Mouse (Mus musculus) erythroid progenitor cell, adult 5-6 weeks (primary cell): ENCODE data around the gene Mrpl17. TPM values are rescaled to one million over a fixed set of nuclear protein-coding genes. Genes with fewer than 3 reads are reported as not detected.
"Not testable (repeated sequence)": the region's sequence is repeated elsewhere in the genome, so short reads cannot be mapped to it uniquely, and the experiment has no call there.

Experiments
- ATAC-seq: replicated peaks from 2 replicates; pipeline ENCODE4 v1.8.0; 2016; ENCODE audit warnings: moderate number of reproducible peaks, mild to moderate bottlenecking, moderate TSS enrichment, inconsistent platforms; ENCODE audit not compliant: poor library complexity, low FRiP score, severe bottlenecking
- total RNA-seq, 2 experiments: library from RNA; stranded (forward) in 1 of 2; stranded (reverse) in 1 of 2; fragments of 150-400 nt in 1 of 2; fragments of 186-747, 209-891 nt in 1 of 2; gene quantifications; 2 replicates each; pipeline versions ENCODE4 v1.2.3 to v1.2.4; 2015 to 2017; ENCODE audit warnings: low replicate concordance in 2 of 2

The Mrpl17 gene
- total RNA-seq (2015; ENCODE audit: low replicate concordance) (27.8 and 38.1 TPM in 2 replicates), total RNA-seq (2017; ENCODE audit: low replicate concordance) (15.9 and 28.3 TPM in 2 replicates)

DNA sequence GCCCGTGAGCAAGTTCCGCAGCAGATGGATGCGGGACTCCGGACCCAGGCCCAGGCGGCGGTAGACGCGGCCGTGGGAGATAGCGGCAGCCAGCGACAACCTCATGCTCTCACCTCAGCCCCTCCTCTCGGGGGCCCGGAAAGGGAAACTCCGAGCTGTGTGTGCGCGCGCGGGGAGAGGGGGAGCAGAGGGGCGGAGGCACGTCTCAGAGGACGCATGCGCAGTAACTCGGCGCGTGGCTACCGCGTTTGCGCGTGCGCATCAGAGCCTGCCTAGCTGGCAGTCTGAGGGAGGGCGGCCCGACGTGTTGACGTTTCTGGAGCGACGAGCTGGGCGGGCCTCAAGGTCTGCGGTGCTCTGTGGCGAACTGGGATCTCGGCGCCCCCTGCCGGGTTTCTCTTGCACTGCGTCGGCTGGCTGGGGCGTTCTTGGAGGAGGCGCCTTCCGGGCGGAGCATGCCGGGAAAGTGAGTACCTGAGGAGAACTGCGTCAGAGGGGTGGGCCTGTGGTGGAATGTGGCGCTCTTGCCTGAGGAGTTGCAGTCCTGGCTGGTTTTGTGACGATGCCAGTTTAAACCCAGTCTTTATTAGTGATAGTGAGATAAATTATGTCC lies at the start of gene Mrpl17:
Mrpl17 (minus strand) TSS at position 223 of the 613 bp plus-strand sequence.
- peak; percentile 94 for ATAC-seq

DNA sequence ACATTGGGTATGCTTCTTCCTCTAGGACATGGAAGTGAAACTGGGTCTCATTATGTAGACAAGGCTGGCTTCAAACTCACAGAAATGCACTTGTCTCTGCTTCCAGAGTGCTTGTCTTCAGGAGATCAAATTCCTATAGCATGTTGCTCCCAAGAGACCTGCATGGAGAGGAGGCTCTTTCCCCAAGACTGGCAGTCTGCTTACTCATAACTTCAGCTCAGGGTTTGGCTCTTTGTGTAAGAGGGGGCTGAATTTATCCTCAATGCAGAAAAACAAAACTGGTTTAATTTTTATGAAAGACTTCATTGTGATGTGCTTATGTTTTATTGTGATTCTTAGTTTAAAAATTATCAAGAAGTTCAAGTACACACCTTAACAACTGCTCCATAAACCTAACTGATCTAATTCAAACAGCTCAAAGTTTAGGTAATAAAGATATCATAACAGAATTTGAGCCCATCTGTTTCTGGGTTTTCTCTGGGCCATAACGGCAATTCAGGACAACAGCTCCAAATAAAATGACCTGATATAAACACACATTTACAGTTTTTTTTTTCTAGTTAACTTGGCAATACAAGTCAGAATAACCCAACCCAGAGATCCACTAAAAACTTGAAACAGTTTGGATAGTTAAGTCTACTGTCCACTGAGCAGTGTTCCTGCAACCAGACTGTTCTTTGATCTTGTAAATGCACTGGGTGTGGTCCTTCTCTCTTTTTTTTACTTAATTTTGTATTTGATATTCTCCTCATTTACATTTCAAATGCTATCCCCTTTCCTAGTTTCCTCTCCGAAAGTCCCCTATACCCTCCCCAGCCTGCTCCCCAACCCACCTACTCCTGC lies 45.0 kb upstream of the Mrpl17 start:
- ATAC-seq = not testable (repeated sequence)

DNA sequence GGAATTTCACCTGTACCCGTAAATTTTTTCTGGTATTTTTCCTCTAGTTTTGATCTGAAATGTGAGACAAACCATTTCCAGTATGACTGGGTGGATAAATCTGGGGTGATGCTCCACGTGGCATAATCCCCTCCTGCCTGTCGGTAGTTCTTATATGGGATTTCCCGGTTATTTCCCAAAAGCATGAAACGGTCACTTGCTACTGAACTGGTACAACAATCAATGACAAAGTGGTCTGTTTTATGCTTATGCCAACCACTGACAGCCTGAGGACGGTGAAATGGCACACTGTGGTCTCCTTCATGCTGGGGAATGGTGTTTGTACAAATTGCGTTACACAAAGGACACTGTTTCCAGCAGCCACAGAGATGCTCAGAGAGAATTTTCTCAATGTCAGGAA lies 13.4 kb upstream of the Mrpl17 start:
- ATAC-seq = no peak

DNA sequence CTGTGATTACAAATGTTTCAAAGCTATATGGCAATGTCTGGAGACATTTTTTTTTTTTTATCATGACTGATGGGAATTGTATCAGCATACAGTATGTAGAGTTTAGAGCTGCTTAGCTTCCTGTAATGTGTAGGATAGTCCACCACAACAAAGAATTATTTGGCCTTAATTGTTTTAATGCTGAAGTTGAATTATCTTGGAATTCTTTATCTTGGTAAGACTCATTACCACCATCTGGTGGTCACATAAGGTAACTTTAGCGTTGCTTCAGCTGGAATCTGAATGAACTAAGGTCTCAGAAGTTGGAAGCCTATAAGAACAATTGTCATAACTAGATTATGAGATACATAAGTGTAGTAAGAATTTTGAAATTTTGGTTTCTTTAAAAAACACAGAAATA lies 7.6 kb upstream of the Mrpl17 start:
- ATAC-seq = peak; percentile 70

DNA sequence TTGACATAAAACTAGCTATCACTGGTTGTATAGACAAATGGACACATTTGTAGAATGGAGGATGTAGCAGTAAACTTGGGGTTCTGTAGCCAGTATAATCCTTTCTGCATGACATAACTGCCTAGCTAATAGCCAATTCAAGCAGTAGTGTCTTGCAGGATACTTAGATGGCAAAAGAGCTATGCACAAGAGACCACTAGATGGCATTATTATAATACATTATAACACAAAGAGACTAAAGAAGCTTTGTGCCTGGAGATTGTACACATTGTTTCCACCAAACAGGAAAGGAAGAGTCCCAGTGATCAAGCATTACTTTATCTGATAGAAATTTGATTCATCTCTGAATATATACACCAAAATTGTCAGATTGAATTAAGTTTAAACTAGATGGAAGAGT lies 5.8 kb upstream of the Mrpl17 start:
- no peak for ATAC-seq

DNA sequence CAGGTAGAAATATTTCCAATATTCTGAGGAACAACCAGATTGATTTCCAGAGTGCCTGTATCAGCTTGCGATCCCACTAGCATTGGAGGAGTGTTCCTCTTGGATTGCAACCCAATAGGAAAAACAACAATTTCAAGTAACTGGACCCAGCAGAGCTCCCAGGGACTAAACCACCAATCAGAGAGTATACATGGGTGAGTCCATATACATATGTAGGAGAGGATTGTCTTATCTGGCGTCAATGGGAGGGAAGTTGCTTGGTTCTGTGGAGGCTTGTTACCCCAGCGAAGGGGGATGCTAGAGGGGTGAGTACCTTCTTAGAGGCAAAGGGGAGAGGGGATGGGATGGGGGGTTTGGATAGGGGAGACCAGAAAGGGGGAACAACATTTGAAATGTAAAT lies 2.4 kb upstream of the Mrpl17 start:
- ATAC-seq = no peak

DNA sequence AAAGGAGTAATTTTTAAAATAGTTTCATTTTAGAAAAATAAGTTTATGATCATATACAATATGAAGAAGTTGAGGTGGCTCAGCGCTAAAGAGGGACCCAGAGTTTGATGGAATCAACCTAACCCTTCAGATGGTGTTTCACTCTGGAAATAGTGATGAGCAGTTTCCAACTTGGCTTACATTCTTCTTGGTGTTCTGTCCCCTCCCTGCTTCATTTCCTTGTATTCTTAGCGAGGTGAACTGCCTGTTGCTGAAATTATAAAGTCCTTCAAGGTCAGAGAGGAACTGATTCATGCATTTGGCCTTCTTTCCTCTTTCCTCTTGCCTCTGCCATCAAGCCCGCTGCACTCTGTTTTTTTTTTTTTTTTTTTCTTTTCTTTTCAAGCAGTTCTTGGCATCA lies 1.7 kb upstream of the Mrpl17 start:
- ATAC-seq = no peak

DNA sequence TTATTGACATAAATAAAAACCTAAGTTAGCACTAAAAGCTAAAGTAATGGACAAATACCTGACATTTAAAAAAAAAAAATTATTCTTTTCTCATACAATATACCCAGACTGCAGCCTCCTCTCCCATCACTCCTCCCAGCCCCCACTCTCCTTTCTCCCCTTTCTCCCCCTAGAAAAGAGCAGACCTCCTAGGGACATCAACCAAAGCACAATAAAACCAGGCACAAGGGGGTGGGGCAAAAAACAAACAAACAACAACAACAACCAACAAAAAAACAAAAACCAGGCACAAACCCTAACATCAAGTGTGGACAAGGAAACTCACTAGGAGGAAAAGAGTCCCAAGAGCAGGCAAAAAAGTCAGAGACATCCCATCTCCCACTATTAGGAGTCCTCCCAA lies 617 bp upstream of the Mrpl17 start:
- ATAC-seq = no peak

DNA sequence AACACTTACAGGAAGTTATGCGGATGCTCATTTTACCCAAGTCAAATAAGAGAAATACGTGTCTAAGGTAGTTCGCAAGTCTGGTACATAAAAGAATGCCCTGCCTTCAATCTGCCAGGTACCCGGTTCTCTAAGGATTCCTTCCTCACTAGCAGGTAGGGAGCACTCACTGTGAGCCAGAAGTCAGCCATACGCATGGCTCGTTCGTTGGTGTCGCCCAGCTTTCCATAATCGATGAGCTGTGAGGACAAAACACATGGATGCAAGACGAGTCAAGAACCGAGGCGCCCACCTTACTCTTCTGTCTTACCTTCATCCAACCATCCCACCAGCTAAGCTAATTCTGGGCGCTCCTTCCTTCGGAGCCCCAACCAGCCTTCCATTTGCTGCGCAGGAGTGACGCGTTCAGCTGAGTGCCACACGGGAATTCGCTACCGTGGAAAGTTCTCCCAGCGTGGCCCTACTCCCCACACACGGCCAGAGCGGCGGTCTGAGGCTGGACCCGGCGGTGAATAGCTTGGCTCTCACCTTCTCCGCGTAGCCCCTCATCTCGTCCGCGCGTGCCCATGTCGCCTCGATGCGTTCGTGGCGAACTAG lies 521 bp downstream of the Mrpl17 start:
- ATAC-seq = peak; percentile 45; the same call in 1 of the 2 replicates

DNA sequence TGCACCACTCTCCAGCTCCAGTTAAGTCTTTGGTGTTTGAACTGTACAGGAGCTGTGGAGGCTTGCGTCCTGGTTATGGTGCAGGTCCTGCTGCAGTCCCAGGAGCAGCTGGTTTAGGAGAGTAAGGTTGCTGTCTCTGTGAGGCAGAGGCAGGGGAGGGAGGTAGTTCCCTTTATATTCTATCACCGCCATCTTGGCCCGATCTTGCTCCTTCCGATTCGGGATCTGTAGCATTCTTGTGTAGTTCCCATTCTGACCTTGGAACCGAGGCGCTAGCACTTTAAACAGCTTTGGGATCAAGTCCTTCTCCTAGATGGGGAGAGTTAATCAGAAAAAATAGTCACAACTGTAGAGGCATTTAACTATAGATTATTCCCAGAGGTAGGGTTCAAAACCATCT lies 1.1 kb downstream of the Mrpl17 start:
- no peak for ATAC-seq

DNA sequence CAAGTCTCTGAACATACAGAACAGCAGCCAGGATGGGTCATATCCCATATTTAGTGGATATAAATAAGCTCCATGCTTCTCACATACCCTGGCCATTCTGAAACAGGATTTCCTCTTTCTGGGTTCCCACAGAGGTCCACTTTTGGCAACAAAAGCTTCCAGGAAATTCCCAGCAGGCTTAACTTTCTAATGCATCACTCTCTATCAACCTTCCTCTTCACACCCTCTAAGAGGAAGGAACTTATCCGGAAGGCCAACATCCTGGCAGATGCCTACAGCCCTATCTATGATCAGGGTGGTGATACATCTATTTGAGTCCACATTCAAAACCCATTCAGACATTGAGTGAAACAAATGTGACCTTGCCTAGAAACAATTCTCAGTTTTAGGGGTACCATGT lies 2.5 kb downstream of the Mrpl17 start:
- no peak for ATAC-seq

DNA sequence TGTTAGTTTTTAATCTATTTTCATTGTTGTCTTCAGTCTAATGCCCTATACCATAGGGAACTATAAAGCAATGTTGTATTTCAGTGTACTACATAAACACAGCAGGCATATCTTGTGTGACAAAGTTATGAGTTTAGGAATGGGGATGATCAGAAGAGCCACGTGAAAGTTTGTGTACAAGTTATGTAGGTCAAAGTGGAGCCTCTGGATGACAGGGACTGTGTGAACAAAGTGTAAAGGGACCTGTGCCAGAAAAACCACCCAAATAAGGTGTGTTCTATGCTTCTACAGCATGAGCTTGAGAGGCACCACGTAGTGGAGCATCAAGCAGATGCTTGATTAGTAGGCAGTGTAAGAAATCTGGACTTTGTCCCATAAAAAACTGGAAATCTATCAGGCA lies 4.2 kb downstream of the Mrpl17 start:
- ATAC-seq = no peak

DNA sequence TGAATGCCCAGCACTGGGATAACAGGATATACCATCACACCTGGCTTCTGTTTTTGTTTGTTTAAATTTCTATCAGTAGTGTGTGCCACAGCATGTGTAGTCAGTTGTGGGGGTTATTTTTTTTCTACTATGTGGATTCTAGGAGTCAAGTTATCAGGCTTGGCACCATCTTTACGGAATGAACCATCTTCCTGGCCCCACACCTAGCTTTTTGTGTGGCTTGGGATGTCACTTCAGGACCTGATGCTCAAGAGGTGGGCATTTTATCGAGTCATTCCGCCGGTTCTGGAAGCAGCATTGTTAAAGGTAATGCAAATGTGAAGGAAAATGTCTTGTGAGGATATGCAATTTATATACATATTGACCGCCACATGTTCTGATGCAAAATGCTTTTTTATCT lies 4.8 kb downstream of the Mrpl17 start:
- no peak for ATAC-seq

DNA sequence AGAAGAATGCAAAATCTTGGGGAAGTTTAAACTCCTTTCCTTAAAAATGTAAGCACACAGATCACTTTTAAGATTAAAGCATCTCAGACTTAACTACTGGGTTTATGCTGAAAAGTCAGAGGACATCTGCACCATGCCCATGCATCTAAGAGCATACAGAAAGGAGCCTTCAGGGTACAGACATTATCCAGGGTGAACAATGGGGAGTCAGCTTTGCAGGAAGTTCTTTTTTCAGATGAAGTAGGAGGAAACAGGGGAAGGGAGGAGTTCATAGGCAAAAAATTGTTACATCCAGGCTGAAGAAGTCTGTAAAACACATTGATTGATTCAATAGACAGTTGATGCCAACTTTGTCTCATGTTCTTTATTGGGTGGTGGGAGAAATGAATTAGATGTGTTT lies 7.5 kb downstream of the Mrpl17 start:
- ATAC-seq = no peak

DNA sequence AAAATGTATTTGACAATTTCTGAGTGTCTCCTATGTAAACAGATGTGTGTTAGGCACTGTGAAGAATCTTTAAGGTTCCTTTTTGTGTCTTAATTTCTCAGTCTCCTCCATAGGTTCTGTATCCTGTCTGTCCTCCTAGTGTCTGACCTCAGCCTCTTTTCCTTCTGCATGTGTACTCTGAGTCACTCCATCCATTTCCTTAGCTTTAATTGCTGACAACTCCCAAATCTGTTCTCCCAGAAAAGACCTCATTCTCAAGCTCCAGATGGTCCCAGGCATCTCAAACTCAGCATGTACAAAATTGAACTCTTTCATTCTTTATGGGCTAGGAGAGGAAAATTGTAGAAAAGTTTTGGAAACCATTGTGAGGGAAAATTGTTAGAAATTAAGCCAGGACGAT lies 8.1 kb downstream of the Mrpl17 start:
- ATAC-seq = no peak

DNA sequence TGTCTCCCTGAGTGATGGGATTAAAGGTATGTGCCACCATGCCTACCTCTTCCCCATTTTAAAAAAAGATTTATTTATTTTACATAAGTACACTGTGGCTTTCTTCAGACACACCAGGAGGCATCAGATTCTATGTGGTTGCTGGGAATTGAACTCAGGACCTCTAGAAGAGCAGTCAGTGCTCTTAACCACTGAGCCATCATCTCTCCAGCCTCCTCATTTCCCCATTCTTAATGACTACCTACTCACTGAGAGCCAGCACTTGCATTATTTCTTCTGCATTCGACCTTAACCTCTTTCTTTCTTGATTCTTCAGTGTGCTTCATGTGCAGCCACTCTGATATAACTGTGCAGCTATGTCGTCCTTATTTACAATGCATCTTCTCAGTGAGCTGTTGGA lies 8.6 kb downstream of the Mrpl17 start:
- no peak for ATAC-seq

DNA sequence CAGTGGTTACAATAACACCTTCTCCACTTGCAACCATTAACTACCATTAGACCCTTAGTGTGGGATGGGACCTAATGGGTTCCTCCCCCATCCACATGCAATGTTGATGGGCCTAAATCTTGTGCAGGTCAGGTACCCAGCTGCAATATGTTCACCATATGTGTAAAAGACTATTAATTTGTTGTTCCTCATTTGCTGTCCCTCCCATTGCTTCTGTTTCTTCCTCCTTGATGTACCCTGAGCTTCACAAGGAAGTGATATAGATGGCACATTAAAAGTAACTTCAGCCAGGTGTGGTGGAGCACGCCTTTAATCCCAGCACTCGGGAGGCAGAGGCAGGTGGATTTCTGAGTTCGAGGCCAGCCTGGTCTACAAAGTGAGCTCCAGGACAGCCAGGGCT lies 13.9 kb downstream of the Mrpl17 start:
- no peak for ATAC-seq

DNA sequence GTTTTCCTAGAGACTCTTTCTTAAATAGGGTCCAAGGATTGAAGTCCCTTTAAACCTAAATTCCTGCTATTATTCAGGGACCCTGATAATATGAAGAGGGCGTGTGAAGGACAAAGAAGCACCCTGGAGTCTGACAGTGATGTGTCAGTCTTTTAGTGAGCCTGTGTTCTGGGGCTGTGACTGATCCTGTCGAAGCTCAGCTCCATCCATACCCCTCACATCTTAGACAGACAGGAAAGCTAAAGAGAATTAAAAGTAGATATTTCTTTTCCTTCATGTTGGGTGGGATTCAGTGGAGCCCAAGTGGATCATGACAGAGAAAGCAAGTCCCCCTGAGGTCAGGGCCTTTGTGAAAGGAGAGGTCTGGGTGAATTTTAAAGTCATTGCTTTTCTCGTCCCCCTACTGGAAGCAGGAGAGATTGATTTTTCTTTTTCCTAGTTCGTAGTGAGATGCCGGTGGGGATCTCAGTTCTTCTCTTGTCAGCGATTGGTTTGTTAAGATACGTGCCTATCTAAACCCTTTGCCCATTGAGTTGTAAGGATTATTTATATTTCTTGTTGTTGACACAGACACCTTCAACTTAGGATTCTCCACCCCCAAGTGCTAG lies 15.0 kb downstream of the Mrpl17 start:
- no peak for ATAC-seq

DNA sequence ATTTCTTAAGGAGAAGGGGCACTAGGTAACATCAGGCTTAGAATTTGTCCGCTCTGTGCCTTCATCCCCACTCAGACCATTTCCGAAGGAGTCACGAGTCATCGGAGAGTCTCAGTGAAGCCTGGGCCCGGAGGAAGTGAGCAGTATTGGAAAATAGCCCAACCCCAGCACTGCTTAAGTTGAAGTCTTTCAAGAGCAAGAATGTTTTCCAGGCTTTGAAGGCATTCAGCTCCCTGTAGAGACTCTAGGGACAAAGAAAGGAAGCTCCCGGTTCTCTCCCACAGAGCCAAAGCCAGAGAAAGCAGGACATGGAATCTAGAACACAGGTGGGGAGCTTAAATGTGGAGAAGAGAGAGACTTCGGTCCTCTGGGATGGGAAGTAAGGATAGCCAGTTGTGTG lies 17.2 kb downstream of the Mrpl17 start:
- no peak for ATAC-seq

DNA sequence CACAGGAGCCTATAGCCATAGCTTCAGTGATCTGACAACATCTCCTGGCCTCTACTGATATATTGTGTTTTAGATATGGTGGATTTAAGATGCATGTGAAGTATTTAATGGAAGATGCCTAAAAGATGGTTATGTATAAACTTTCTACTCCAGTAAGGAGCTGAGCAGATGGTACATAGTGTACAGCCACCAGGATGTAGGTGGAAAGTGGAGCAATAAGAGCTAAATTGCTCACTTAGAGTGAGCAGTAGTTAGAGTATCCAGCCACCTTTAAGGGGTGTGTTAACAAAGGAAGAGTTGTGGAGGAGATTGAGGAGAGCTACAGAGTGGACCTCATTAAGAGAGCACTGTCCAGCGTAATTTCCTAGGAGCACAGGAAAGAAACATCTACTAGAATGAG lies 19.8 kb downstream of the Mrpl17 start:
- no peak for ATAC-seq
